Mouse (Mus musculus) layer of hippocampus, adult 9-11 months (tissue): ENCODE data around the gene Zfhx3.

ENCODE experiments used
- DNase-seq: peaks from one replicate; pipeline ENCODE4 v3.0.0; 2022

The Zfhx3 gene

DNA sequence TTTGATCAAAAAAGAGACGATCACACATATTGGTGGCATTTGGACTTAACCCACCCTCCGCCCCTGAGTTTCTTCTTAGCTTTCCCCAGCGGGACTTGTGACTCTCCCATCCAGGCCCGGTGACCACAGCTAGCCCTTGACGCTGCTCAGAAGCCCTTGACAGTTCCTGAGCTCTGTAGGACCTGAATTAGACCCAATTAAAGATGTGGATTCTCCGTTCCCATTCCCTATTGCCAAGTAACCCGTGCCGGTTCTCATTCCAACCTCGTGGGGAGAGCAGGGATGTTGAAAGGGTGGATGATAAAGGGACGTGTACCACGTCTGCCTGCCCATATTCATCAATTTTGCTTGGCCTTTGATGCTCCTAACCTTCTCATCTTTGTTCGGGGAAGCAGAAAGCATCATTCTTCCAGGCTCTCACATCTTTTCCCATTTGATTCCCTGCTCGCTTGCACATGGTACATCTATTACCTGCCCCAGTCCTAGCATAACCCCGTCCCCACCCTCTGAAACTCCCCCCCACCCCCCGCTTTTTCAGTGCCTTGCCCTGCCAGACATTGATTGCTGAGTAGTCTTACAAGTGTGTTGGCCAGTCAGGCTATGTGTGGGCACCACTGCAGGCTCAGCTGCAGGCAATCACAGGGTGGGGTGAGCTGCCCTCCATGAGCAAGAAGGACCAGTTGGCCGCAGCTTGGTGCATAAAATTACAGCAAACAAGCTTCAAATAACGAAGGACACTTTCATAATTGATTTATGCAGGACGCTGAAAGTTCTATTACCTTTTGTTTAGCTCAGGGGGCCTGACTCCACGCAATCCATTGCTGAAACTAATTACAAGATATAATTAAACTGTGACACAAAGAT lies 525.0 kb downstream of the Zfhx3 start:
- no peak for DNase-seq

DNA sequence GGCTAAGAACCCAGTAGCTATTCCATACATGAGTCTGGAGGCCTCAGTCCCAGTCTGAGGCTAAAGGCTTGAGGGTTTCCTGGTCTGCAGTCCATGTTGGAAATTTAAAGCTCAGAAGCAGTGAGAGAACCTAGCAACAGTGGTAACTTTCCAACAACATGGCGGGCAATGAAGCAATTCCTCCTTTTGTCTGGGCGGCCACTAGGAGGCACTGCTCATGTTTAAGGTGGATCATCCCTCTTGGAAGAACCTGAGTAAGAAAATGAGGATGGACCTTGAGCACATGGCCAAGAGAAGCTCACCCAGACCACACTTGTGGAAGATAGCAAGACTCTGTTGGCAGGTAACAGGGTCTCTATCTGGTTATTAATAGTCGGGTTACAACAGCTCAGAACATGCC lies 527.8 kb downstream of the Zfhx3 start:
- DNase-seq = no peak

DNA sequence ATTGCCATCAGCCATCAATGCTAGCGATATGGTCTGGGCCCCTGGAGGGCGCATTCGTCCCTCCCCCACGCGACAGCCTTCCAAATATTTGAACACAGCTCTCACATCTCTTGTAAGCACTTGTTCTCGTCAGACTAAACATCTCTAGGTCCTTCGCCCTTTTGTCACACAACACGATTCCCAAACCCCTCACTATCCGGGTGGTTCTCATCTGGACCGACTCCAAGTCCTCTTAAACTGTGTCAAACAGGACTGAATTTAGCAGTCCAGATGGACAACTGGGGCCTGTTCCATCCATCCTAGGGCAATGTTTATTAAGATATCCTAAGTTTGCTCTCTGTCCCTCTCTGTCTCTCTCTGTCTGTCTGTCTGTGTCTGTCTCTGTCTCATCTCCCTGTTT lies 532.1 kb downstream of the Zfhx3 start:
- no peak for DNase-seq

DNA sequence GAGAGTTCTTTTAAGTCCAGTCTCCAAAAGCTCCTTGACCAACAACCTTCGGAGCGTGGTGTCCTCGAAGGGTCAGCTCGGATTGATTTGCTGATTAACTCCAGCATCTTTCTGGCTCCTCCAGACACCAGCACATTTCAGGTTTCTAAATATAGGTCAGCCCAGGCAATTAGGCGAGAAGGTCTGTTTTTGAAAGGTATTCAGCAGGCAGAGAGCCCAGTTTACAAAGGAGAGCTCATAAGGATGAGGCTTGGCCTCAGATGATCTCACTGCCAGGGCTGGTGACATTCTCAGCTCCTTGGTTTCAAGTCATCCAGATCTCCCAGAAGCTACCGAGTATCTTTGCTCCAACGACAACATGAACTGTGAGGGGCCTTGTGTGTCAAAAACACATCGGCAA lies 535.7 kb downstream of the Zfhx3 start:
- no peak for DNase-seq

DNA sequence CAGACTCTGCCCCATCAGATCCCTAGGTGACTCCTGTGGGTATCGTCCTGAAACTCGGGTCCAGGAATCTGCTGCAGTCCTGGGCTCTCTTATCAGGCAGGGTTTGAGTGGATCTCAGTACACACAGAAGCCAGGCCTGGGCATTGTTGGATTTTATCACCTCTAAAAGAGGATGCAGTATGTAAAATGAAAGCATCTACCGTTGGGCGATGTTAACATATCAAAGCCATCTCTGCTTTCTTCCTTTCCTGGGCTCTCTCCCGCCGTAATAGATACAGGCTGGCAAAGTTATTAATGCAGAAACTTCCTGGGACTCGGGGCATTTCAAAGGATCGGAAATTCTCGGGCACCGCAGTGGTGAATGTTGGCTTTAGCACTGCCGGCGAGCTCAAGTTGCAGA lies 537.7 kb downstream of the Zfhx3 start:
- no peak for DNase-seq

DNA sequence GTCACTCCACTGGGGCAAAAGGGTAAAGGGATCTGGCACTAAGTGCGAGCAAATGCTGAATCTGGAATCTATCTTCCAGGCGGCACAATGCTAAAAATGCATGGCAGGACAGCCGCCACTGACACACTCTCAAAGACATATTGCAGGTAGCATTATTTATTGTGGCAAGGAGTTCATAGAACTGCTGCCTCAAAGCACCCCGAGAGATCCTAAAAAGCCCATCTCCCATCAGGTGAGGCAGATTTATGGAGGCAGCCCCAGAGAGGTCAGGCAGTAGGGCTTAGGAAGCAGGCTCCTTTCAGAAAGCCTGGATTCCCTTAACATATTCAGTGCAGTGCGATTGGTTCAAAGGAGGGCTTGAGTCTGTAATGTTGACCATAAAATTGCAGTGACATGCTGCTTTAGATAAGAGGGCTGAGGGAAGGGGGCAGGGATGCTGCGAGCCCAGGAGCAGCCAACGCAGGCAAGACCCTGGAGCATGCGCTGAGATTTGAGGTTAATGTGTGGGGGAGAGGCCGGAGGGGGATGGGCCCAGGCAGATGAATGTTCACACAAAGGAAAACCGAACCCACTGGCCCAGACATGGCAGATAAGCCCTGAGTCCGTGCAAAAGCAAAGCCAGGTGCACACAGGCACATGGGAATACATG lies 538.8 kb downstream of the Zfhx3 start:
- no peak for DNase-seq

DNA sequence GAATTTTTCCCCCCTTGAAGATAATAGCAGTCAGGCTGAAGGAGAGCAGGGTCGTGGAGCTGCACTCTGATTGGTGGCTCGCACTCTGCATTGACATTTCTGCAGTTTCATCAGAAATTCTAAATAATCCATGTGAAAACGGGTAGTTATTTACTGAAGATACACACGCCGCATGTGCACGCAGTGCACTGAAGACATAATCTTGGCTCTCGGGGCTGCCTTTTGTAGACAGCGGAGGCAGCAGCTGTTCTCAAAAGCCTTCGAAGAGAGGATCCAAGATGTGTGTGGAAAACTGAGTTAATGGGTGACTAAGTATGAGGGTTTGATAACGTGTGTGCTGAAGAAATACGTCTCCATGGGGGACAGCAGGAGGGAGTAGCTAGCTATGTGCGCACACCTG lies 553.7 kb downstream of the Zfhx3 start:
- no peak for DNase-seq

DNA sequence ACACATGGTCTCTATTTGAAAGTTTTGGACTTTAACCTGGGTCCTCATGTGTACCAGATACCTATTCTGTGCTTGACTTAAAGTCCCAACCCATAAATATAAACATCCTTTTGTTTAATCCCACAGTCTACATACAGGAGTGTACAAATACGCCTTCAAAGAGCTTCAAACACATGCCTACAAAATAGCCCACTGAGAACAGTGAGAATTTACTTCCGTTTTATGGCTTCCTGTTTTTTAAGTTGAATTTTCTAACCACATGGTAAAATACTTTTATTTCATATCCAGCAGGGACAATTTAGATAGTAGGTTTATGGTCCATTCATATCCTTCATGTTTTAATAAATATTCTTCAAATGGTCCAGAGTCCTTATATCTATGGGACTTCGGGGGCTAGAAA lies 564.3 kb downstream of the Zfhx3 start:
- DNase-seq = no peak

DNA sequence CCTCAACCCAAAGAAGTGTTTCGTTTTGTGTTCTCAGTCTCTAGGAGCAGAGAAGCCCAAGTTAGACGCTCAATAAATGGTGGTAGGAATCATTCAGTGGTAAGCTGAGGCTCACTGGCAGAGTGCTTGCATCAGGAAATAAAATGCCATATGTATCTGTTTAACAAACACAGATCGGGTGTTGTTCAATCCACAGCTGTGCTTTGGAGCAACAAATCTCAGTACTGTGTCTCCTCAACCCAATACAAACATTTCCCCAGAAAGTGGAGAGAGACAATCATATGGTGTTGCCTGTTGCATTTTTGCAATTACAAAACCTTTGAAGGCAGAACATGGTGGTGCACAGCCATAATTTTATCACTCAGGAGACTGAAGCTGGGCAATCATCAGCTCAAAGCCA lies 565.3 kb downstream of the Zfhx3 start:
- peak; percentile 9 for DNase-seq

DNA sequence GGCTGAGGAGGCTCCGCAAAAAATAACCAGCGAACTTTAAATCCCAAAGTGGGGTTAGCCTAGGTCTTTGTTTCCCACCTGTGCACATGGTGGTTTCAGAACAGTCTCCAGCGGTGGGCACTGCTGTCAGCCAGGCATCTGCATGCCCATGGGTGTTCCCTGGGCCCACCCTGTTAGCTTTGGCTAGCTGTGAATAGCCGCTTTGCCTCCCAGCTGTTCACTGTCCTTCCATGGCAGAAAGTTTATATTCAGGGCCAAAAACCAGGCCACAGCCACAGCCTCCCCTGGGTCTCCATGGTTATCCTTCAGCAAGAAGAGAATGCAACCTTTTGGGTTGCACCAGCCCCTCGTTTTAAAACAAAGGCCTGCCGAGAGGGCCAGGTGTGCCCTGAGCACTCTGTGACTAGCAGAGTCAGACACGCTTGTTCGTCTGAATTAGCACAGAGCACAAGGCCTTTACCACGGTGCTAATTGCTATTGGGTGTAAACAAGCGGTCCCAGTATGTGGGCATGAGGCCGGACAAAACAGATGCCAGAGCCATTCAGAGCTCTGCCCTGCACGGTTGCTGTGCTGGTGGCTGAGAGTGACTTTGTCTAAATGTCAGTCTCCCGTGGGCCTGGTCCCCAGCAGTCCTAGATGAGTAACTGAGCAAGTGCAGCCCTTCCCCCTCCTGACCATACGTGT lies 568.3 kb downstream of the Zfhx3 start:
- DNase-seq = no peak

DNA sequence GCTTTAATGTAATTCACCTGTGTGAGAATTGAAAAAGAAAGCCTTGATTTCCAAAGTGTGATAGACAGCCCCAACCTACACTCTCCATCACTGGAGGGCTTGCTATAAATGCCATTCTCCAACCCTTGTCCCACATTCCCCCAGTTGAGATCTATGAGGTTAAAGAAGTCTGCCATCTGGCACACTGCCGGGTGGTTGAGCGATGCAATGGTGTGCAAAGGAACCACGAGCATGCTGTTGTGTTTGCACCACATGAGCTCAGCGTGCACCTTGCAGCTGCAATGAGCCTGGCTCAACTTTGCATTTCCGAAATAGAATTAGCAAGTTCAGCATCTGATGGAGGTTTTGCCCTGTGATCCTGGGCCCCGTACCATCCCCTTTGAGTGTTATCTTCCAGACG lies 575.7 kb downstream of the Zfhx3 start:
- peak; percentile 30 for DNase-seq

DNA sequence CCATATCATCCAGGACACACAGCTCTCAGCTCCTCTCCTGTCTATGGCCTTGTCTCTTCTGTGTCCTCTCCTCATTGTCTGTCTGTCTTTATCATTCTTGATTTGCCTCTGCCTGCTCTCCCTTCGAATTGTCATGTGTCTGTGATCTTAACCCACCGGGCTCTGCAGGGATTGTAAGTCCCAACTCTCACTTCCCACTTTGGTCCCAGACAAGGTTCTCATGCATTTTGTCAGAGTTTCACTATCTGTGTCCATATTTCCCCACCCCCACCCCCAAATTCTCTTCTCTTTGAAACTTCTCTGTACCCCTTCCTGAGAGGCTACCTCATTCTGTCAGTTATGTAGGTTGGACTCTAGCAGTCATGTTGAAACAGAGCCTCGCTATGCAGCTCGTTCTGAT lies 579.6 kb downstream of the Zfhx3 start:
- DNase-seq = no peak

DNA sequence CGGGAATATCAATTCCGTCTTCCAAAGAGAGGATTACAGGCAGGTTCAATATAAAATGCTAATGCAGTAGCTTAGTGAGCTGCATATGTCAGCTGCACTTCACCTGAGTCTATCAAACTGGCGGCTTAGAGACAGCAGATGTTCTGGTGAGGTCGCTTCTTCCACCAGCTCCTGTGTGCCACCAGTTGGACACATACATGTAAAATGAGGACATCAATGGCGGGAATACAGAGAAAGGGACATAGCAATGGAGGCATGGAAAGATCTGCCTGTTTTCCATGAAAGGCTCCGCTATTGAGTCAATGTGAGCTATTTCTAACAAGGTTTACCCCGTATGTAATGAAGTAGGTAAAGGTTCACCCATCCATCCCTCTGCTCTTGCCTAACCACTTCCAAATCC lies 587.0 kb downstream of the Zfhx3 start:
- DNase-seq = no peak

DNA sequence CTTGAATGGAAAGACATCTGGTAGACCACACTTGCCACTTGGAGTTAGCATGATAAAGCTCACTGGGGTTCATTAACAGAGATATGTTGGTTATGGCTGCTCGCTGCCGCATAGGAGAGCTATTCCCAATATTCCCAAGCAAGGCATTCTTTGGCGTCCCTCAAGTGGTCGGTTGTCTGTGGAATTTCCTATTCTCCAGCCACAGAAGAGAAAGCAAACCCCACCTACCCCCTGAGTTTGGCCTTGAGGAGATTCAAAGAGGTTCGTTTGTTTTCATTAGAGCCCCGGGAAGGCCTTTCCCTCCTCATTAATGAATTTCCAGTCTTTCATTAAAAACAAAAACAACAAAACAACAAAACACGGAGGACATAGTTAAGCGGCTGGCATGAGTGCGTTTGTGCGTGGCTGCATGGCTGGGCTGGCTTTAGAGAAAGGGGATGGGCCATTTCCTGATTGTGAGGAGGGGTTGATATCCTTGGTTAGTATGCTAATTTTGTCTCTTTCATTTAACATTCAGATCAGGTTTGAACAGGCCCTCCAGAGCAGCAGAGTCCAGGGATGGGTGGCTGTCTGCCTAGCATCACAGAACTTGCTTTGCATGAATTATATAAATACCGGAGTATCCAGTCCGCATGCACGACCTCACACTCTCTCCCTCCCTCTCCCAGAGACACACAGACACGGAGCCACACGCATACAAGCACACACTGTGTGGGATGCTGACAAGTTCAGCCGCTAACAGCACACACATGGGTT lies 592.9 kb downstream of the Zfhx3 start:
- no peak for DNase-seq

DNA sequence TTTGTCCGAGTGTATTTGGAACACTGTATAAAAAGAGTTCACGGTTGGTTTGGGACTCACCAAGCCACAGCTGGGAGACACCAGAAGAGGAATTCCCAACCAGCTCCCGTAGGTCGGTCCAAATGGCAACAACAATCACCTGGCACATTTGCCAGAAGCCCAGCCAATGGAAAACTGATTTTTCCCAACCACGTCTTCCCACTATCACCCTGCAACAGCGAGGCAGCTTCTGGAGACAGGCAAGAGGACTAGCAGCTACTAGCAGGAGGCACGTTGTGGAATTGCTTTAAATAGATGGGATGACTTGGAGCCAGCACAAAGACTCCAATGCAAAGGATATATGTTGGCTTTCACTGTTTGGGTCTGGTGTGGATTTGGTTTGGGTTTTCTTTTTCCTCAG lies 593.7 kb downstream of the Zfhx3 start:
- DNase-seq = no peak

DNA sequence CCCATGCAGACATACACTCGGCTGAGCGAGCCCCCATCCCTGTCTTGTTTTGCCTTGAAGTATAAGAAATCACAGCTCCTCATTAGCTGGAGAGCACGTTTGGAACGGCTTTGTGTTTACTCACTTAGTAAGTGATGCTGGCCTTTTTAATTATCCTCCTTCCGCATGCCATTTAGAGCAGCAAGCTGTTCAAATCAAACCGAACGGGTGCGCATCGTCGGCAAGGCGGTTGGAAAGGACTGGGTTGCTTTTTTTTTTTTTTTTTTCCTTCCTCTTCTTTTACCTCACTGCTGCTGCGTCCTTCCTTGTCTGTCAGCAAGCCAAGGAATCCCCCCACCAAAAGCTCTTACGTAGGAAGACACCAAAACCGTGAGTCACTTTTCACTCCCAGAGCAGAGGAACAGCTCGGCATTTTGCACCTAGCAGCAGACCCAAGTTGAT lies 594.5 kb downstream of the Zfhx3 start:
- peak; percentile 11 for DNase-seq

DNA sequence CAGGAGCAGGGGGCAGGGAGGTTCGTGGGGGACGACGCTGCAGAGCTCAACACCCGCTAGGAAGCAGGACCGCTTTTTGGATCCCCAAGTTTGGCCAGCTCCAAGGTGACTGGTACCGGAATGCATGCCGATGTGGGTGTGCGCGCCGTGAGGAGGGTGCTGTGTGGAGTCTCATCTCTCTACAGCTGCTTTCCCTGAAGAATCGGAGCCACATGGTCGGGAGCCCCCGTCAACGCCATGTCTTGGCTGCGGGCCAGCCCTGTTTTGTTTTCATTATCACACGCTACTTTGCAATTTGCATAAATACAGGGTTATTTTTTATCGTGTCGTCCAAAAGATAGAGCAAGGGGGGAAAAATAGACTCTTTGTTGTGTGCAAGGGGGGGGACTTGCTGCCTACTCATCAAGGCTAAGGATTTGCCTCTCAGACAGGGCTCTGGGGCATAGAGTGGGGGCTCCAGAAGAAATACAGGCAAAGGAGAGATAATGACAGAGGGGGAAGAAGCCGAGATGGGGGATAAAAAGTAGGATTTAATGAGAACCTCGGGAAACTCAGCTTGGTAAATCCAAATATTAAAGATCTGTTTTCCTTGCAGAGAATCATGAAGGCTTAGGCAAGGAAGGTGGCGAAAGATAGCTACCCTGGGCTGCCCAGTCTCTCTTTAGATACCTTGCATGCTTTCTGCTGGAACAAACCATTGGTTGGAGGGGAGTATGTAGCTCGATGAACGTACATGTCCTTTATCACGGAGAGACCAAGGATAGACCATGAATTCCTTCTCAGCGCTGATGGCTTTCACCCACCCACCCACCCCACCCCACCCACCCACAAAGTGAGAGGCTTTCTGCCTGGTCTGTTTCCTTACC lies 595.5 kb downstream of the Zfhx3 start:
- DNase-seq = no peak

DNA sequence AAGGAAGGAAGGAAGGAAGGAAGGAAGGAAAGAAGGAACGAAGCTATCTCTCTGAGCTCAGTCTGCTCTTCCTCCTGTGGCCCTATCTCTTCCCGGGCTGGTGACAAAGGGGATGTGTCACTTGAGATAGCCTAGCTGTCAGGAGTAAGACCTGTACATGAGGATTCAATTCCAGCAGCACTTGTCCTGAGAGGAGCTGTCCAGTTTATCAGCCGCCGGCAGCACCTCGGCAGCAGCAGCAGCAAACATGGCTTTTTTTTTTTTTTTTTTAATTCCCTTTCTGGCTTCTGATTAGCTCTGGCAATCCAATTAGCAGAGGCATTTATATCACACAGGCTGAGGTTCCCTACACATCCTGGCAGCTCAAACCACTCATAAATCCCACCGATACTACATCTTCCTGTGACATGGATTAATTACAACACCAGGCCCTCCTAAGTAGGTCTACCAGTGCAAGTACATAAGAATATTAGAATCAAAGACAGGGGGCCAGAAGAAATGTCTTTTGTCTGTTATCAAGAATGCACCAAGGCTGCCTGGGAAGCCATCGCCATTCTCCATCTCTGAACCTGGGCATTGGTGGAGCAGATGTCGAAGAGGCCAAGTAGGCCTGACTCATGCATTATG lies 596.6 kb downstream of the Zfhx3 start:
- DNase-seq = no peak

DNA sequence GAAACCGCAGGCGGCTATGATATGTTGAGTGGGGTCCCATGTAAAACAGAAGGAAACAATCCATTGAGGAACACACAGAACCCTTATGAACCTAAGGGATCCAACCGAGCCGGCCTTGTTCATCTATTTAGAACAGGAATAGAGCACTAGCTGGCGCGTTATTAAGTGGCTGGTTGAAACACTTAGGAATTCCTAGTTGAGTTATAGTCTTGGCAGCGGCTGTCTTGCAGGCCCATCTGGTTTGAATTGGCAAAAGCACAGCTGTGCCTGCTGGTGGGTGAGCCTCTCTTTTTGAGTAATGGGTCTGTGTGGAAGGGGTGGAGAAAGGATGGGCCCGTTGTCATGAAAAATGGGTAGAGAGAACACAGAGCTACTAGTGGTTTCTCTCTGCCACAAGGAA lies 610.1 kb downstream of the Zfhx3 start:
- DNase-seq = peak; percentile 25

DNA sequence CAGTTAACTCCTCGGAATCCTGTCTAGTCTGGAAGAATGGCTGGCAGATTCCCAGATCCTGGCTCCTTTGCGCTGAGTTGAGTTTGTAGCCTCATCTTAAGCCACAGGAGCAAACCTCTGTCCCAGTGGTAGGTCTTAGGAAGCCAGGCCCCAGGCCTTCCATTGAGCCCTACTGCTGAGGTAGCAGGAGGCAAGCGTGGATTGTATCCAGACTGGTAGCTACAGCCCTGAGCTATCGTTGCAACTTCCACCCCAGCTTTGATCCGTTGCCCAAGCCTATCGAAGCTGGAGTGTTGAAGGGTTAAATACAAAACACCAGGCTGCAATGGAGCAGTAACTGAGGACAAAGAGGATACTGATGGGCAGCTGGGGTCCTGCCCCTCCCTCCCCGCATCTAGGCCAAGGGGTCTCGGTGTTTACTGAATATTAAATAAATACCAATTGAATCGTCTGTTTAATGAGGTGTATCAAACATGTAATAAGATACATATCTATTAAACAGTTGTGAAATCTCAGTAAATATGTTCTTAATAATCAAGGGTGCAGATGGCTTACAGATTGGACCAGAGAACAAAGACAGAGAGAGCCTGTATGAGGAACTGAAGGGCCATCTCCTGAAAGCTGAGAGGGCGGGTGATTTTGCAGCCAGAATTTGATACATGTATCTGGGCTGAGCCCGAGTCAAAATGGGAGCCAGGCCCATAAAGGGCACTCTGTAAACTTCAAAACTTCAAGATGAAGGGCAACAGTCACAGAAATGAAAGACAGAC lies 611.5 kb downstream of the Zfhx3 start:
- DNase-seq = no peak
